Mouse (Mus musculus) cerebellum, adult 11 months (tissue): ENCODE data around the gene Lyar.

ENCODE experiments used
- DNase-seq: peaks from one replicate; pipeline ENCODE4 v3.0.0; 2022

The Lyar gene

DNA sequence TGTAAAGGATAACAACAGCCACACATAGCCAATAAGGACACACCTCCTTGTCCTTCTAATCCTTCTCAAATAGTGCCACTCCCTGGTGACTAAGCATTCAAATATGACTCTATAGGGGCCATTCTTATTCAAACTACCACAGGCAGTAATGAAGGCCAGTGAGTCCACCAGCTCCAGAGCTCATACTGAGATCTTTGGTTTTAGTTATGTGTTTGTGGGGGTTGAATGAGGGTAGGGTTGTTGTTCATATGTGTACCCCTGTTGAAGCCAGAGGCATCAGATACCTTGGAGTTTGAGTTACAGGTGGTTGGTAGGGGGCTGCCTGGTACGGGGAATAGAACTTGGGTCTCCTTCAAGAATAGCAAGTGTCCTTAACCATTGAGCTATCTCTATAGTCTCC, 36.3 kb downstream of the Lyar start:
- no peak for DNase-seq

- no peak for DNase-seq
Measured at GRCm38 (mm10) chr5:38258034-38258772, 37.9 kb downstream of the Lyar start.

GRCm38 (mm10) chr5:38258773-38259146, 38.5 kb downstream of the Lyar start:
- DNase-seq, result no peak

DNA sequence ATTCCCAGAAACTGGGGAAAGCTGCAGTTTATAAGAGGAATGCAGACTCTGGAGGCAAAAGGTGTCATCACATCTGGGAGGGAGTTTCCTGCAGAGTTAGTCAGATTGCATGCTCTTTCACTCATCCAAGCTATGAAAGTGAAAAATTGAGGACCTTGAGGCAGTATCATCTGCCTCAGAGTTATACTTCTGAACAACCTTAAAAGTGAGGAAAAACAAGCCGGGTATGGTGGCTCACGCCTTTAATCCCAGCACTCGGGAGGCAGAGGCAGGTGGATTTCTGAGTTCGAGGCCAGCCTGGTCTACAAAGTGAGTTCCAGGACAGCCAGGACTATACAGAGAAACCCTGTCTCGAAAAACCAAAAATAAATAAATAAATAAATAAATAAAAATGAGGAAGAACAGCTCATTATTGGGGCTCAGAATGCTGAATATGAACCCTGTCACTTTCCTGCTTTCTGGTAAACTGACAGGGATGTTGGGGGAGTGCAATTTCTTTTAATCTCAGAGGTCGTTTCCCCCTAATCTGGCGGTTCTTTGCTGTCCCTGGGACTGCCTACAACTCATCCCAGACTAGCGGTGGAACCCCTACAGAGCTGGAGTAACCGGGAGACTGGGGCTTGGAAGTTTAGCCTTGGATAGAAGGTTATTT, 39.3 kb downstream of the Lyar start:
- DNase-seq, result no peak

GRCm38 (mm10) chr5:38260107-38260682, 39.9 kb downstream of the Lyar start, which contains the start of gene Tmem128:
Gene Tmem128, plus strand, starts transcription at chr5:38260185.
- DNase-seq, result peak; percentile 59

- DNase-seq, result no peak
Measured at GRCm38 (mm10) chr5:38270942-38271341, 50.7 kb downstream of the Lyar start.

DNA sequence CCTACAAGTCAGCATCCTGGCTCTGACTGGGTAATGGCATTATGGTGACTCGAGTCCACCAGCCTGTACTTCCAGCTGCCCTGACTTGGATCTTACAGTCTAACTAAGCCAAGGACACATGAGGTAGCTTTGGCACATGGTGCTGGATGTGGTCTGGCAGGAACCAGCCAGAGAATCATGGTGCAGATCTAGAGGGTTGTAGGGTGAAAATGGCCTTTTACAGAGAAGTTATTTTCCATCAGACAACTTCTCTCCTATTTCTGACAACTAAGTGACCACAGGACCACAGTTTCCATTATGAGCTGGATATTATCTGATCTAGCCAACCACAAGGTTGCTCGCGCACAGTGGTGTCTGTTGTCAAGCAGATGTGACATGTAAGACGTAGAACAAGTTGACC, 53.6 kb downstream of the Lyar start:
- DNase-seq, result no peak

- no peak for DNase-seq
Measured at GRCm38 (mm10) chr5:38275771-38276170, 55.5 kb downstream of the Lyar start, which contains the start of gene Otop1. Gene Otop1, plus strand, starts transcription at chr5:38275972.

DNA sequence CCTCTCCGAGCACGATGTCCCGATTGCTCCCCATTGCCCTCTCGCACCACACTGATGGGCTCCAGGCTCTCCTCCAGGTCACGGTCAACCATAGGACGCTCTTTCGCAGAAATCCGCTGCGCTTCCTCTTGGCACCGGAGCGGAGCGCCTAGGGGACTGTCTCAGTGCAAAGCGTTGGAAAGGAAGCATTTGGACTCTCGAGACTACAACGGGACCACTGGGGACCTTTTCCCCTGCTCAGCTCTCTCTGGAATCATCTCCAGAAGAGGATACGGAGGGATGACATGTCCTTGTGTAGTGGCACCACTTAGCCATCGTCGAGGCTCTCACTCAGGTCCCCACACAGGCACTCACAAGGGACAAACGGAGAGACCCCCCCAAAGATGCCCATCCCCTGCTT, 56.2 kb downstream of the Lyar start:
- DNase-seq, result no peak

GRCm38 (mm10) chr5:38277098-38277866, 57.0 kb downstream of the Lyar start:
- DNase-seq, result no peak

GRCm38 (mm10) chr5:38277936-38278600, 57.8 kb downstream of the Lyar start:
- DNase-seq, result no peak

DNA sequence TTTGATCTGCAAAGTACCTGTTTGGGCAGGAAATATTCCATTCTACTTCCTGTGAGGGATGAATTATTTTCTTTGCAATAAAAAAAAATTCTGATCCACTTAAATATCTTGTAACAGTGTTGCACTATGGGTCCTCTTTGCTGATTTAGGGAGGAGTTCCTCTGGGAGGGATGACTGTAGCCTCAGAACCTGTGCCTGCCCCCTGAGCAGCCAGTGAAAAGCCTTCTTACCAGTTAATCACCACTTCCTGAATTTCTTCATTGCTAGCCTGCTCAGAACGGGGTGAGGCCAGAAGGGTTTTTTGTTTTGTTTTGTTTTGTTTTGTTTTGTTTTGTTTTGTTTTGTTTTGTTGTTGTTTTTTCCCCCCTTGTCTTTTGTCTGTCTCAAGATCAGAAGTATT, 59.8 kb downstream of the Lyar start:
- DNase-seq, result no peak
